Mouse (Mus musculus): Measurements from ENCODE around the gene Gnl3l.

The Gnl3l gene

GRCm38 (mm10) chrX:150956522-150957300, 60.4 kb downstream of the Gnl3l start:
- DNase-seq (ENCODE audit: low read depth, low spot score): peak; percentile 92

GRCm38 (mm10) chrX:150956016-150956415, 61.1 kb downstream of the Gnl3l start:
- no peak for DNase-seq (ENCODE audit: low read depth, low spot score)

- peak; percentile 64 for DNase-seq (ENCODE audit: low read depth, low spot score)
Observed at GRCm38 (mm10) chrX:150955441-150955840, 61.7 kb downstream of the Gnl3l start.

- DNase-seq (ENCODE audit: low read depth, low spot score): no peak
Observed at GRCm38 (mm10) chrX:150954721-150955120, 62.4 kb downstream of the Gnl3l start.

Measured in forelimb bud, embryonic 11.5 days (tissue).